Mouse (Mus musculus) cerebellum, adult 2 months (tissue): Measurements from ENCODE around the gene Gtpbp1. TPM values are rescaled to one million over a fixed set of nuclear protein-coding genes. Genes with fewer than 3 reads are reported as not detected.

Experiments used
- DNase-seq, 2 experiments: peaks; one replicate each; pipeline ENCODE4 v3.0.0; 2021
- H3K27ac ChIP-seq: fragments of 200-500 bp; 2 replicates; pipeline ENCODE4 v1.5.1; 2012; ENCODE audit warnings: low read length, control low read depth, inconsistent platforms; ENCODE audit not compliant: insufficient read depth
- H3K27me3 ChIP-seq: fragments of 200-500 bp; 2 replicates; pipeline ENCODE4 v1.6.1; 2012; ENCODE audit warnings: inconsistent platforms, mild to moderate bottlenecking, low read length, moderate library complexity; ENCODE audit not compliant: control insufficient read depth, insufficient read depth
- H3K4me1 ChIP-seq: fragments of 200-500 bp; 2 replicates; pipeline ENCODE4 v1.6.1; 2011; ENCODE audit warnings: low read length; ENCODE audit not compliant: control insufficient read depth, insufficient read depth
- H3K4me3 ChIP-seq: fragments of 200-500 bp; replicated peaks from 2 replicates; pipeline ENCODE3; 2011; ENCODE audit warnings: mild to moderate bottlenecking, low read depth, low read length, control low read depth; ENCODE audit not compliant: insufficient read depth
- CTCF ChIP-seq: fragments of 200-500 bp; IDR thresholded peaks from 2 replicates; pipeline ENCODE4 v1.5.1; 2011; ENCODE audit warnings: low read depth, mild to moderate bottlenecking, control low read depth, low read length, moderate library complexity, borderline replicate concordance; ENCODE audit not compliant: insufficient read depth
- POLR2A ChIP-seq: fragments of 200-500 bp; IDR thresholded peaks from 2 replicates; pipeline ENCODE4 v1.6.1; 2011; ENCODE audit warnings: low read length, control low read depth, borderline replicate concordance; ENCODE audit not compliant: insufficient read depth
- WGBS: fragments of 180-500 bp; shearing (Covaris S2); methylation state at CpG from one replicate; pipeline ENCODE4 v1.1.7; 2018; 5-methylcytosine and 5-hydroxymethylcytosine counted together
- polyA plus RNA-seq: library from polyadenylated mRNA; depleted of rRNA; stranded (reverse); fragments of >200 nt; gene quantifications from 2 replicates; pipeline ENCODE4 v1.2.3, GENCODE M21; 2012

Gtpbp1 gene
- polyA plus RNA-seq, 1 experiment, result 52.5 TPM

DNA sequence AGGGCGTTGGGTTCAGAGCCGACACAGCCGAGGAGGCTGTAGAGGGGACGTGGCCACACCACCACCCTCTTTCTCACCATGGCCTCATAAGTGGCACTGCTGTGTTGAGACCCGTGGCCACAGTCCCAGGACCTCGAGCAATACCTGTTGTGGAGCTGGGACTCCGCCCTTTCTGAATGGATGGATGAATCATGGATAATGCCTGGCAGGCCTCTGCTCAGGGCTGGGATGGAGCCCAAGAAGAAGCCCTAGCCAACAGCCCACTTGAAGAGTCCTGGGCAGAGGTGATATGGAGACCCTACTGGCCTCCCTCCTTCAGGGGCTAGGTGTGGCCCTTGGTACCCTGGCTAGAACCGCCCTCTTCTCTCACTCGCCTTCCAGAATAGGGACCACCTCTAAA lies 72.4 kb downstream of the Gtpbp1 start:
- TF ChIP-seq CTCF, result no peak
- 75% methylated on average over 9 of the region's 9 CpGs for WGBS
- no peak overlapping the region for H3K4me3 ChIP-seq
- peak overlapping the region; percentile 78 for H3K27ac ChIP-seq
- no peak for DNase-seq
- no peaks in the 10 kb centered on the region for H3K27me3 ChIP-seq
- H3K4me1 ChIP-seq, result peaks cover 58% of the 10 kb centered on the region

DNA sequence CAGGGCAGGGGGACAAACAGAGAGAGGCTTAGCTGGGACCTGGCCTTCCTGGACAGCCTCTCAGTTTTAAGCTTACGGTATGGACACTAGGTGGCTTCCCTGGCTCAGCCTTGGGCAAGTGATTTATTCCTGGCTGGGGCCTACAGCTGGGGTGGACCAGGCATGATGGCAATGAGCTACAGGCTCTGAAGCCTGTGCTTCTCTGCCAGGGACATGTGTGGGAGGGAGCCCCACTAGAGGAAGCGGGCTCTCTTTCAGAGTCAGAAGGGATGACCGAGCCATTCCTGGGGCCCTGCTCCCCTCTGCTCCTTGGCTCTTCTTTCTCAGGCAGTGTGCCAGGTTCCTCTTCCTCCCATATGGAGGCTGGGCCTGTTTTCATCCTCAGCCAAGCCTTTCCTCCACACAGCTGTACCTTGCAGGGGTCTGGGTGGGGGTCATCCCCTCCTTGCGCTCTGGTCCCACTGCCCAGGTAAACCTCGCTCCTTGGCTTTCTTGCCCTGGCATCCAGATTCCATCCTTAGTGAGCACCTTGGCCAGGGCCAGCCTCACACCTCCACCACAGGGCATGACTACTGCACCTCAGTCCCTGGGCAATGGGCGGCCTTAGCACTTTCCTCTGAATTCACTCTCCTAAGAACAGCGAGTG lies 73.1 kb downstream of the Gtpbp1 start:
- WGBS, result 33% methylated on average over 7 of the region's 7 CpGs
- peaks cover 65% of the 10 kb centered on the region for H3K4me1 ChIP-seq
- H3K27ac ChIP-seq, result peak overlapping the region; percentile 78
- TF ChIP-seq POLR2A, result no peak
- peak; percentile 74 for TF ChIP-seq CTCF
- H3K4me3 ChIP-seq, result no peak overlapping the region
- DNase-seq, result peak; percentile 83 to 91
- H3K27me3 ChIP-seq, result no peaks in the 10 kb centered on the region

DNA sequence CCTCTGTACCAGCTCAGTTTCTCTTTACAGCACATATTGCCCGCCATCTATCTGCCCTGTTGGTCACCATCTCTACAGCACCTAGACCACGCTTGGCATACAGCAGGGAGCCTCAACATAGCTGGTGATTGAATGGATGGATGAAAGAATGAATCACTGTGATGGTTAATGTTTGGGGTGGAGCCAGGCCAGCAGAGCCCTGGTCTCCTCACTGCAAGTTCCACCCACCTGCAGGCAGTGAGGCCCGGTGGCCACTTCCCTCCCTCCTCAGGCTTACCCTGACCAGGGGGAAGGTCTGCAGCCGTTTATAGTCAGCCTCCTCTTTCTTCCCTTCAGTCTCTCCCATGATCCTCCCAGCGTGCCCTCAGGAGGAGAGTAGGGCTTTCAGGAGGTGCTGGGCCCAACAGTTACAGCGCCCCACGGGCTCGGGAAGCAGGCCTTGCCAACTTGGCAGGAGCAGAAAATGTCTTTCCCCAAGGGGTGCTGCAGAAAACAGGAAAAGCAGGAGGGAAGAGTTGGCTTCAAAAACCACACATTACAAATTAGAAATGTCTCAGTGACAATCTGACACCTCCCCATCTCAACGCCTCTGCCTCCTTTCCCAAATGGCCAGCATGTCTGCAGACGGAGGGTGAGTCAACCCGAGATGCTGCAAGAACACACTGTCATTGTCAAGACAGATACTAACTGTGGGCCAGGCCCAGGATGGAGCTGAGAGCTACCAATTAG lies 74.1 kb downstream of the Gtpbp1 start:
- Histone ChIP-seq H3K4me1 (peaks cover 72% of the 10 kb centered on the region), H3K27ac (peak overlapping the region; percentile 78), H3K27me3 (no peaks in the 10 kb centered on the region), H3K4me3 (no peak overlapping the region)
- TF ChIP-seq POLR2A (0 out of 2 replicates have a peak, but pooled peaks have one; percentile 6), CTCF (no peak)
- DNase-seq, result peak; percentile 75 to 83
- 13% methylated on average over 11 of the region's 11 CpGs for WGBS

DNA sequence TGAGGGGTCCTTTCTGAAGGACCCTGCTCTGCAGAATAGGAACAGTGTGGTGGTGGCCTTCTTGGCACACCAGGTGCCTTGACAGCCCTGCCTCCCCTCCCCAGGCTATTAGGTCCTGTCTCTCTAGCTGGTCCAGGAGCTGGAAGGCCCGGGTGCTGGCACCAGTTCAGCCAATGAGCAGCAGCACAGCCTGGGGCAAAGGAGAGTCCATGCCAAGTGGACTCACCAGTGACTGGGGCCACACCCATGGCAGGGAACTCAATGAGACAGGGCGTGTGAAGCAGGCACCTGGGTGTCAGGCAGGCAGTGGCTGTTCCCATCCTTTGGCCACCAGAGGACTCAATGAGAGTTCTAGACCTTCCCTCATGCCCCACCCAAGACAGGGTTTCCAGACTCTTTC lies 74.7 kb downstream of the Gtpbp1 start:
- Histone ChIP-seq H3K27ac (peak overlapping the region; percentile 78), H3K4me3 (no peak overlapping the region)
- 6% methylated on average over 2 of the region's 2 CpGs for WGBS

DNA sequence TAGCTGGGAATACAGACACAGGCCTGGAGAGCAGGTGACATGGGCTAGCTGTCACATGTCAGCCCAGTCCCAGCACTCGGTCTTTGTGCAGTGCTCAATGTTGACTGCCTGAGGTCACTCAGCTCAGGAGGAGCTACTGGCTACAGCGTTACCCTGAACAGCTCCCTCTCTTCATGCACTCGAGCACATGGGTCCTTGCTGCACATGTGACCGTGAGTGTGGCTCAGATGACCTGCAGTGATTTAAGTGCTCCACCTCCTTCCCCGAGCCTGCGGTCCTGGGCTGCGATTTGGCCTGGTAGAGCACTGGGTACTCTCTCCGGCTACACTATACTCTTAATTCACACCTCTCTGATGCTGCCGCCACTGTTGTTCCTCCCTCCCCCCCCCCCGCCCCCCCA lies 75.5 kb downstream of the Gtpbp1 start:
- WGBS, result 18% methylated on average over 10 of the region's 10 CpGs
- H3K27me3 ChIP-seq, result no peaks in the 10 kb centered on the region
- H3K27ac ChIP-seq, result peak overlapping the region; percentile 40
- no peak for TF ChIP-seq POLR2A
- TF ChIP-seq CTCF, result no peak
- H3K4me3 ChIP-seq, result no peak overlapping the region
- peaks cover 82% of the 10 kb centered on the region for H3K4me1 ChIP-seq
- peak in 1 of 2 experiments; percentile 53 for DNase-seq

More for the DNA sequence above, 74.7 kb downstream of the Gtpbp1 start:
- Histone ChIP-seq H3K27me3 (no peaks in the 10 kb centered on the region), H3K4me1 (peaks cover 77% of the 10 kb centered on the region)
- TF ChIP-seq POLR2A, result 0 out of 2 replicates have a peak, but pooled peaks have one; percentile 5
- TF ChIP-seq CTCF, result no peak
- peak; percentile 64 to 75 for DNase-seq

DNA sequence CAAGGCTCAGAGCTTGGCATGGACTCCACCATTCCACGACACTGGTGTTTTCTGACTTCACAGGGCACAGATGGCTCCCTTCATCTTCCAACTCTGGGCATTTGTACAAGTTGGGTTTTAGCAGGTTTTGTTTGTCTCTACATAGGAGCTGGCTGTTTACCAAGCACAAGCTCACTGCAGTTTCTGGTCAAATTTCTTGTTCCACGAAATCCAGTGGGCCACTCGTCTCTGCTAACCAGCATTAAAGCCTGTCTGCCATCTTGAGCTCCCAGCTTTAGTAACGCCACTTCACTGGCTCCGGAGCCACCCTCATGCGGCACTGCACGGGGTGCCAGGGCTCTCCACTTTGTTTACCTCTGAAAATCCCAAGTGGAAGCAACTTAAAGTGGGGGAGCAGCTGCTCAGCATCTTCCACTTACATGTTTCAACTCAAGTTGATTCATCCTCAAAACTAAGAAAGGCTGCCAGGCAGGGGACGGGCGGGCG lies 76.0 kb downstream of the Gtpbp1 start:
- Histone ChIP-seq H3K27me3 (no peaks in the 10 kb centered on the region), H3K27ac (no peak overlapping the region; the same call in 1 of the 2 replicates), H3K4me3 (no peak overlapping the region), H3K4me1 (peaks cover 82% of the 10 kb centered on the region)
- DNase-seq, result peak; percentile 60 to 81
- 27% methylated on average over 10 of the region's 10 CpGs for WGBS
- TF ChIP-seq POLR2A (no peak), CTCF (no peak)

DNA sequence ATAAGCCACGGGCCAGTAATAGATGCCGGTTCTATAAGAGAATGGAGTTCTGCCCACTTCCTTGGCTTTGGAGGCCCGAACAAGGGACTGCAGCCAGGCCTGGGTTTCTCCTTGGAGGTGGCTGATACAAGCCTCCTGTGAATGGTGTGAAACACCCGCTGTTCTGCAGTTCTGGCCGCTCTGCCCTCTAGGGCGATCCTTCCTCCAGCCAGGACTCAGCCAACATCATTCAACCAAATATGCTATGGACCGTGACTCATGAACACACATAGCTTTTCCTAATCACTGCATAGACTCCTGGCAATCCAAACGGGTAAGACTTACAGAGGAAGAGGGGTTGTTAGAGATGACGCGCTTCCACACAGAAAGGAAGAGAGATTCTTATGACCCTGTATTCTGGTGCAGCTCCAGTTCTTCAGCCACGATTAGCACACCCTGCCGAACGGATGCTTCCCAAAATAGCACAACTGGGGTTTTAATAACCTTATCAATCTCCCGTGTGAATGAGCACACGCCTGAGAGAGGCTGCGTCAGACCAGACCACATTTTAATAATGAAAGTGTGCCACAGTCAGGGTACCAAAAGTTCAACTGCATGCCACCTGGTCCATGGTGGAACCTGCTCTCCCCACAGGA lies 76.8 kb downstream of the Gtpbp1 start:
- H3K27me3 ChIP-seq, result no peaks in the 10 kb centered on the region
- no peak overlapping the region for H3K4me3 ChIP-seq
- DNase-seq, result peak; percentile 57 to 71
- no peak for TF ChIP-seq POLR2A
- TF ChIP-seq CTCF, result no peak
- WGBS, result 13% methylated on average over 16 of the region's 16 CpGs
- peaks cover 79% of the 10 kb centered on the region for H3K4me1 ChIP-seq
- peak overlapping the region; percentile 18; the same call in 1 of the 2 replicates for H3K27ac ChIP-seq
